Mouse (Mus musculus) kidney, postnatal 0 days (tissue): ENCODE data around the gene Rnf111. TPM values are rescaled to one million over a fixed set of nuclear protein-coding genes. Genes with fewer than 3 reads are reported as not detected.

Source experiments
- ATAC-seq: fragments of 200-750 bp; cut with Nextera tagmentation; replicated peaks from 2 replicates; pipeline ENCODE4 v1.8.0; 2017; ENCODE audit warnings: low read depth, moderate number of reproducible peaks, moderate TSS enrichment, moderate library complexity; ENCODE audit not compliant: low FRiP score
- DNase-seq: peaks from one replicate; pipeline ENCODE4 v3.0.0-alpha.2; 2016; ENCODE audit warnings: low spot score
- H3K27ac ChIP-seq: fragments of 300-500 bp; sonication (generic); 2 replicates; pipeline ENCODE4 v1.5.1; 2014; ENCODE audit warnings: mild to moderate bottlenecking
- H3K27me3 ChIP-seq: fragments of 300-500 bp; sonication (generic); 2 replicates; pipeline ENCODE4 v1.6.1; 2014; ENCODE audit warnings: low read length, mixed read lengths; ENCODE audit not compliant: insufficient read depth
- H3K36me3 ChIP-seq: fragments of 300-500 bp; sonication (generic); 2 replicates; pipeline ENCODE4 v1.6.1; 2014; ENCODE audit warnings: low read length, mixed read lengths; ENCODE audit not compliant: insufficient read depth
- H3K4me1 ChIP-seq: fragments of 300-500 bp; sonication (generic); replicated peaks from 2 replicates; pipeline ENCODE4 v1.6.1; 2014; ENCODE audit warnings: antibody characterized with exemption, low read length, mixed read lengths; ENCODE audit not compliant: insufficient read depth
- H3K4me2 ChIP-seq: fragments of 300-500 bp; sonication (generic); 2 replicates; pipeline ENCODE4 v1.6.1; 2014; ENCODE audit warnings: mild to moderate bottlenecking, low read length, moderate library complexity, mixed read lengths
- H3K4me3 ChIP-seq: fragments of 300-500 bp; sonication (generic); replicated peaks from 2 replicates; pipeline ENCODE4 v1.5.1; 2014; ENCODE audit warnings: low read depth, low read length
- H3K9ac ChIP-seq: fragments of 300-500 bp; sonication (generic); 2 replicates; pipeline ENCODE4 v1.6.1; 2014; ENCODE audit warnings: low read depth, low read length
- H3K9me3 ChIP-seq: fragments of 300-500 bp; sonication (generic); replicated peaks from 2 replicates; pipeline ENCODE4 v1.6.1; 2016; ENCODE audit warnings: low read length, inconsistent platforms, mixed read lengths
- CTCF ChIP-seq: IDR thresholded peaks from 2 replicates; pipeline ENCODE4 v1.5.1; 2016; ENCODE audit warnings: antibody characterized with exemption, low read depth, mild to moderate bottlenecking, moderate library complexity
- WGBS: fragments of 180-500 bp; shearing (Covaris S2); extraction: QIAGEN DNeasy Blood & Tissue Kit; methylation state at CpG from one replicate; pipeline ENCODE4 v1.1.7; 2014; 5-methylcytosine and 5-hydroxymethylcytosine counted together
- polyA plus RNA-seq: library from polyadenylated mRNA; unstranded; fragments of >200 nt; fragmentation: Nextera tagmentation; extraction: Ambion mirVana; gene quantifications from 2 replicates; pipeline ENCODE4 v1.2.1, GENCODE M21; 2015

Gene Rnf111
- polyA plus RNA-seq, 1 experiment from 2014 or later = 23.1 TPM

DNA sequence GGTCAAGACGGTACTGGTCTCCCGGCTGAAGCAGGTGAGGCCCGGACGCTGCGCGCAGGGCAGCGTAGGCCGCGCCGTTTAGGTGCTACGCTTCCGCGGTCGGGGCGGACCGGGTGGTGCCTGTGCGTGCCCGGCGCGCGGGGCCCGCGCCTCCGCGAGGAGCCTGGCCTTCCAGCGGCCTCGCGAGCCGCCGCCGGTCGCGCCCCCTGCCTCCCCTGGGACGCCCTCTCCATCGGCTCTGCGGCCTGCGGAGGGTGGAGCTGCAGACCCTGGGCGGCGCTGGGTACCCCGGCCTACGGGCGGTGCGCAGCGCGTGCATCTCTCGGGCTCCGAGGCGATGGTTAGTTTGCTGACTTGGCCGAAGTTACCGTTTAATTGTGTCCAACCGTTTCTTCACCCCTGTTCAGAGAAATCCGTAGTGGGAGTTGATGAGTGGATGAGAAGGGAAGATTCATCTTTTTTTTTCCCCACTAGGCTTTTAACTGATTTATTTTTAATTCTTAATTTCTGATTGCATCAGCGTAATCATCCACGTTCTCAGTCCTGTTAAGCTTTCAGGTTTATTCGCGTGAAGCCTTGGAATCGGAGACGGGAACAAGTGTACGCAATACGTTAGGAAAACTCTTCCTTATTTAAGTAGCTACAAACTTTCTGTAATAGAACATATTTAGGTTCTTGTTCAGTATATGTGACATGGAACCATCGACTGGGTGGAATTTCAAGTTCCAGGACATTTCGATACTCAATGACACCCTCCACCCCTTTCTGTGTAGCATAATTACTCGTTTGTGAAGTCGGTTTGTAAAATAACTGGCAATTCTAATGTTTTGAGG, 39.7 kb upstream of the Rnf111 start:
- WGBS = 3% methylated on average over 62 of the region's 64 CpGs
- peak; percentile 9; the same call in 1 of the 2 replicates for TF ChIP-seq CTCF
- ATAC-seq = peak; percentile 82
- H3K4me3 ChIP-seq = peak overlapping the region; percentile 89
- peak overlapping the region; percentile 94 for H3K4me2 ChIP-seq
- 0 out of 2 replicates have a peak, but pooled peaks cover 3% of the 10 kb centered on the region for H3K4me1 ChIP-seq
- no peaks in the 10 kb centered on the region for H3K9me3 ChIP-seq
- 0 out of 2 replicates have a peak, but pooled peaks cover 5% of the 10 kb centered on the region for H3K36me3 ChIP-seq
- H3K27ac ChIP-seq = peak overlapping the region; percentile 99
- no peaks in the 10 kb centered on the region for H3K27me3 ChIP-seq
- peak; percentile 67 for DNase-seq
- peak overlapping the region; percentile 96 for H3K9ac ChIP-seq

GRCm38 (mm10) chr9:70542305-70543041, 38.9 kb upstream of the Rnf111 start, which contains the start of gene Sltm:
Sltm (plus strand) TSS chr9:70542754.
- ATAC-seq (peak; percentile 94), DNase-seq (peak; percentile 98)
- peak within 1 kb of the TSS; percentile 99 for H3K27ac ChIP-seq
- H3K27me3 ChIP-seq = no peaks in the 10 kb centered on the region
- H3K4me2 ChIP-seq = peak within 1 kb of the TSS; percentile 94
- H3K9ac ChIP-seq = peak within 1 kb of the TSS; percentile 96
- under 1% methylated on average over 70 of the region's 75 CpGs for WGBS
- no peak for TF ChIP-seq CTCF
- peak within 1 kb of the TSS; percentile 89 for H3K4me3 ChIP-seq
- no peaks in the 10 kb centered on the region for H3K36me3 ChIP-seq
- H3K9me3 ChIP-seq = no peaks in the 10 kb centered on the region
- 0 out of 2 replicates have a peak, but pooled peaks cover 3% of the 10 kb centered on the region for H3K4me1 ChIP-seq

DNA sequence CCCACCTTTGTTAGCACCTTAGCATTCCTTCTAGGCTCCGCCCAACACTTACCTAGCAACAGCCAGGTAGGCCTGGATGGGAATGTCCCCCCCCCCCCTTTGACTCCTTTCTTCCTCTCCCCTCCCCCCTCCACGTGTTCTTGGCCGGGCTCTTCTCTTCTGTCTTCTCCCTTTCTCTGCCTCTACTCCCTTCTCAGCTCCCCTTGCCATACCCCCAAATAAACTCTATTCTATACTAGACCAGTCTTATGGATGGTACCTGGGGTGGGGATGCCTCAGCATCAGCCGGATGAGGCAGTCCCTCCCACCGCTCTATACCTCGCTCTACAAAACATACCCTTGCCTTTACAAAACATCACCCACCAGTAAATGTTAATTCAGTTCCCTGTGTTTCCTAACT, 38.1 kb upstream of the Rnf111 start:
- DNase-seq (no peak), ATAC-seq (no peak)
- WGBS = 10% methylated on average over 6 of the region's 6 CpGs
- H3K4me1 ChIP-seq = 0 out of 2 replicates have a peak, but pooled peaks cover 3% of the 10 kb centered on the region
- no peaks in the 10 kb centered on the region for H3K27me3 ChIP-seq
- no peak for TF ChIP-seq CTCF
- no peaks in the 10 kb centered on the region for H3K36me3 ChIP-seq
- H3K4me3 ChIP-seq = peak overlapping the region; percentile 89
- H3K9ac ChIP-seq = peak overlapping the region; percentile 96; the same call in 1 of the 2 replicates
- H3K9me3 ChIP-seq = no peaks in the 10 kb centered on the region
- H3K27ac ChIP-seq = no peak overlapping the region
- peak overlapping the region; percentile 94 for H3K4me2 ChIP-seq

DNA sequence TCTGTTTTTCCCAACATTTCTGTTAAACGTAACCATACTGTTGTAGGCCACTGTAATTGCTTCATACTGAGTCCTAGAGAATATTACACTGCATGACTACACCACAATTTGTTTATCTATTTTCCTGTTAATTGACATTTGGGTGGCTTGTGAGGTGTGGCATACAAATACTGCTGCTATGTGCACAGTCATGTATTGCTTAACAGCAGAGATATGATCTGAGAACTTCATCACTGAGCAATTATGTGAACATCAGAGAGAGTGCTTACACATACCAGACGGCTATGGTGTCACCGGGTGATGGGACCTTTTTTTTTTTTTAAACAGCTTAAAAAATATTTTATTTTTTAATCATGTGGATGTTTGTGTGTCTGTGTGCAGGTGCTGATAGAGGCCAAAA, 29.8 kb upstream of the Rnf111 start:
- no peak overlapping the region for H3K9ac ChIP-seq
- ATAC-seq (no peak), DNase-seq (no peak)
- H3K27me3 ChIP-seq = no peaks in the 10 kb centered on the region
- H3K27ac ChIP-seq = no peak overlapping the region
- no peak overlapping the region for H3K4me2 ChIP-seq
- H3K4me1 ChIP-seq = no peaks in the 10 kb centered on the region
- no peaks in the 10 kb centered on the region for H3K9me3 ChIP-seq
- WGBS = 73% methylated on average over 3 of the region's 3 CpGs
- H3K36me3 ChIP-seq = no peaks in the 10 kb centered on the region
- no peak overlapping the region for H3K4me3 ChIP-seq
- TF ChIP-seq CTCF = no peak

DNA sequence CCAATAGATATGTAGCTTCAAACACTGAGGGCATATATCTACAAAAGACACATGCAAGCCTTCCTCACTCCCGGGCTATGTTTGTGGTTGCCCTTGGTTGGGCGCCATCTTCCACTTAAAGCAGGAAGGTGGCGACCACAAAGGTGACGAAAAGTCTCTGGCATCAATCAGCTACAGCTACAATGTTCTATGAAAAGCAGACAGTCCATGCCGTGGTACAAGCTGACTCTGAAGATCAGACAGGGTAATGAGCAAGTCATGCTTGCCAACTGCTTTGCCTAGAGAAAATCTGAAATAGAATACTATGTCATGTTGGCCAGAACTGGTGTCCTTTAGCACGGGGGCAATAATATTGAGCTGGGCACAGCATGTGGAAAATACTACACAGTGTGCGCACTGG, 20.8 kb upstream of the Rnf111 start:
- ATAC-seq = no peak
- DNase-seq = no peak
- H3K4me3 ChIP-seq = no peak overlapping the region

DNA sequence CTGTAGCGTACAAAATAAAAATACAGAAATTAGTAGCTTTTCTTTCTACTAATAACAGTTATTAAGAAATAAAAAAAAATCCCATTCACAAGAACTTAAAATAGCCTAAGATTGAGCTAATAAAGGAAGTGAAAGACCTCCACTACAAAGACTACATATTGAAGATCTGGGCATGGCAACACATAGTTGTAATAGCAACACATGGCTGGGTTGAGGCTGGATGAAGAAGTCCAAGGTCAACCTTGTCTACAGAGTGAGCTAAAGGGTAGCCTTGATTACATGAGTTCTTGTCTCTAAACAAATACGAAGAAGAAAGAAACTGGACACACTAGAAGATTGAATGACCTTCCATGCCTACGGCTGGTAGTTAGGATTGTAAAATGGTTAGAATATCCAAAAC, 20.3 kb upstream of the Rnf111 start:
- no peak overlapping the region for H3K27ac ChIP-seq
- H3K27me3 ChIP-seq = no peaks in the 10 kb centered on the region
- no peak for DNase-seq
- no peaks in the 10 kb centered on the region for H3K4me1 ChIP-seq
- no peak overlapping the region for H3K4me2 ChIP-seq
- no peak overlapping the region for H3K4me3 ChIP-seq
- no peak for ATAC-seq
- H3K36me3 ChIP-seq = no peaks in the 10 kb centered on the region
- H3K9ac ChIP-seq = no peak overlapping the region
- no peaks in the 10 kb centered on the region for H3K9me3 ChIP-seq
- TF ChIP-seq CTCF = no peak
- WGBS = 93% methylated on average over 3 of the region's 3 CpGs

More for the DNA sequence above, 20.8 kb upstream of the Rnf111 start:
- Histone ChIP-seq H3K4me2 (no peak overlapping the region), H3K4me1 (no peaks in the 10 kb centered on the region), H3K27ac (no peak overlapping the region), H3K36me3 (no peaks in the 10 kb centered on the region), H3K27me3 (no peaks in the 10 kb centered on the region), H3K9me3 (no peaks in the 10 kb centered on the region), H3K9ac (no peak overlapping the region)
- TF ChIP-seq CTCF = no peak
- WGBS = 86% methylated on average over 7 of the region's 7 CpGs
